Mouse (Mus musculus) right cerebral cortex, postnatal 25 days (tissue): Measurements from ENCODE around the gene Cldn19.

ENCODE experiments used
- DNase-seq: peaks from one replicate; pipeline ENCODE4 v3.0.0; 2022

Gene Cldn19

GRCm38 (mm10) chr4:119305418-119305817 lies 50.2 kb downstream of the Cldn19 start:
- no peak for DNase-seq
